Comparison of ENCODE assay signal across 8 mouse cellular contexts in genomic region chr4:135271881-135272616, GRCm38 (mm10). TPM values are rescaled to one million over a fixed set of nuclear protein-coding genes. Genes with fewer than 3 reads are reported as not detected.
DNase-seq lines count a peak whose midpoint lies in the region; TF ChIP-seq lines count a peak whose summit lies in the region.

No protein-coding gene starts in this region.

- peak; percentile 62 for DNase-seq in B cell, adult 2 months
- DNase-seq in T-cell, adult 2 months (ENCODE audit: low spot score), result peak; percentile 36
- peak; percentile 43 for DNase-seq in embryo, embryonic 11.5 days (ENCODE audit: low read depth, low spot score)
- DNase-seq in heart, adult 18-20 months, result peak; percentile 85 to 86
- DNase-seq in kidney, adult 11 months, result peak; percentile 66
- peak; percentile 70 for DNase-seq in lung, adult 2 months
- DNase-seq in urinary bladder, postnatal 4 days (ENCODE audit: low spot score in 2 of 2), result peak; percentile 64 to 65

- peak overlapping the region; percentile 62 for H3K27ac ChIP-seq in olfactory bulb, adult 2 months (ENCODE audit: insufficient read depth, low read depth, low read length)

- under 1% methylated on average over 67 of the region's 67 CpGs for WGBS in lung, adult 2 months
- WGBS in olfactory bulb, adult 2 months, result under 1% methylated on average over 67 of the region's 67 CpGs

- TF ChIP-seq CTCF in lung, adult 2 months (IDR thresholded peaks at IDR 0.05; ENCODE audit: insufficient read depth, low read length), result no peak
- TF ChIP-seq CTCF in olfactory bulb, adult 2 months (IDR thresholded peaks at IDR 0.05; ENCODE audit: insufficient read depth, low read depth, low read length), result no peak

- TF ChIP-seq POLR2A in lung, adult 2 months (IDR thresholded peaks at IDR 0.05; ENCODE audit: borderline replicate concordance, extremely low read depth, low read depth, low read length), result no peak; the same call in 1 of the 2 replicates
- TF ChIP-seq POLR2A in olfactory bulb, adult 2 months (IDR thresholded peaks at IDR 0.05; ENCODE audit: insufficient read depth, low read depth, low read length), result no peak

- peak overlapping the region; percentile 92 for H3K4me3 ChIP-seq in lung, adult 2 months (replicated peaks; ENCODE audit: extremely low read depth, low read depth, low read length)
- H3K4me3 ChIP-seq in olfactory bulb, adult 2 months (ENCODE audit: insufficient read depth, low read depth, low read length), result peak overlapping the region; percentile 88

- H3K4me1 ChIP-seq in lung, adult 2 months (ENCODE audit: control insufficient read depth, insufficient read depth, low read length), result peaks cover 24% of the 10 kb centered on the region
- peaks cover 14% of the 10 kb centered on the region for H3K4me1 ChIP-seq in olfactory bulb, adult 2 months (ENCODE audit: control insufficient read depth, insufficient read depth, low read length)

RNA-seq across cellular contexts. Expression of gene Clic4, which starts 0.6 kb away (rescaled TPM):
- 100 to 1,000 TPM; 253 to 258 TPM for total RNA-seq in heart, adult 18-20 months (2021)
- 190 and 227 TPM in 2 replicates for polyA plus RNA-seq in lung, adult 2 months (2012; rRNA removed)
- not detected in 2 replicates for polyA plus RNA-seq in olfactory bulb, adult 2 months (2012; ENCODE audit: insufficient read depth, insufficient read length, low replicate concordance, missing spikeins)

Comparison
In these comparisons a context has a peak if more than half of its experiments do, and no peak if none do; other contexts are left out.
1. Peak in every context shown above with its lines: DNase-seq, H3K4me3 ChIP-seq and H3K27ac ChIP-seq.